Mouse (Mus musculus): ENCODE measurements around the gene Man1b1. TPM values are rescaled to one million over a fixed set of nuclear protein-coding genes. Genes with fewer than 3 reads are reported as not detected.

Man1b1 gene
- polyA plus RNA-seq, 1 experiment, result 0.86 TPM

DNA sequence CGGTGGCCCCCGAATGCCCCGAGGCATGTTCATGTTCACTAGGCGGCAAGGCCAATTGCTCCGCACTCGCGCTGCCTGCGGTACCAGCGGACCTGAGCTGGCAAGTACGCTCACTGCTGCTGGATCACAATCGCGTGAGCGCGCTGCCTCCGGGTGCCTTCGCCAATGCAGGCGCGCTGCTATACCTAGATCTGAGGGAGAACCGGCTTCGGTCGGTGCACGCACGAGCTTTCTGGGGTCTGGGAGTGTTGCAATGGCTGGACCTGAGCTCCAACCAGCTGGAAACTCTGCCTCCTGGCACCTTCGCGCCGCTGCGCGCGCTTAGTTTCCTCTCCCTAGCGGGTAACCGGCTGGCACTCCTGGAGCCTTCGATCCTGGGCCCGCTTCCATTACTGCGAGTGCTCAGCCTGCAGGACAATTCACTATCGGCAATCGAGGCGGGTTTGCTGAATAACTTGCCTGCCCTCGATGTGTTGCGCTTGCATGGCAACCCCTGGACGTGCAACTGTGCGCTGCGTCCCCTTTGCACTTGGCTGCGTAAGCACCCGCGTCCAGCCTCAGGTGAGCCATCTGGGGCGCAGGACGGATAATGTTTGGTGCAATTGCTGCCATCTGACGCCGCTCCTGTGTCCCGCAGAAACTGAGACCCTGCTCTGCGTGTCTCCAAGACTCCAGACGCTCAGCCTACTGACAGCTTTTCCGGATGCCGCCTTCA, 41.9 kb upstream of the Man1b1 start:
- H3K4me1 ChIP-seq (ENCODE audit: control insufficient read depth), result peaks cover 22% of the 10 kb centered on the region
- peaks cover 3% of the 10 kb centered on the region; the same call in 1 of the 2 replicates for H3K9me3 ChIP-seq (ENCODE audit: control insufficient read depth, low read length)
- peaks cover 74% of the 10 kb centered on the region for H3K27me3 ChIP-seq (ENCODE audit: control insufficient read depth)
- H3K36me3 ChIP-seq (ENCODE audit: control insufficient read depth), result peaks cover 11% of the 10 kb centered on the region
- TF ChIP-seq TAL1 (IDR thresholded peaks at IDR 0.05; ENCODE audit: low read length) (no peak), GATA1 (IDR thresholded peaks at IDR 0.05; ENCODE audit: low read length) (no peak)
- H3K4me3 ChIP-seq (replicated peaks), result no peak overlapping the region

- no peak overlapping the region for H3K4me3 ChIP-seq (replicated peaks)
- H3K27me3 ChIP-seq (ENCODE audit: control insufficient read depth), result peaks cover 79% of the 10 kb centered on the region
- peaks cover 22% of the 10 kb centered on the region for H3K4me1 ChIP-seq (ENCODE audit: control insufficient read depth)
- no peak for TF ChIP-seq GATA1 (IDR thresholded peaks at IDR 0.05; ENCODE audit: low read length)
- TF ChIP-seq TAL1 (IDR thresholded peaks at IDR 0.05; ENCODE audit: low read length), result no peak
- peaks cover 6% of the 10 kb centered on the region for H3K36me3 ChIP-seq (ENCODE audit: control insufficient read depth)
- H3K9me3 ChIP-seq (ENCODE audit: control insufficient read depth, low read length), result peaks cover 3% of the 10 kb centered on the region; the same call in 1 of the 2 replicates
Measured at GRCm38 (mm10) chr2:25290816-25291130, 41.4 kb upstream of the Man1b1 start.

GRCm38 (mm10) chr2:25291184-25292053, 40.7 kb upstream of the Man1b1 start:
- H3K27me3 ChIP-seq (ENCODE audit: control insufficient read depth), result peaks cover 85% of the 10 kb centered on the region
- peaks cover 18% of the 10 kb centered on the region for H3K4me1 ChIP-seq (ENCODE audit: control insufficient read depth)
- H3K9me3 ChIP-seq (ENCODE audit: control insufficient read depth, low read length), result peaks cover 3% of the 10 kb centered on the region; the same call in 1 of the 2 replicates
- no peak for TF ChIP-seq GATA1 (IDR thresholded peaks at IDR 0.05; ENCODE audit: low read length)
- TF ChIP-seq TAL1 (IDR thresholded peaks at IDR 0.05; ENCODE audit: low read length), result no peak
- H3K4me3 ChIP-seq (replicated peaks), result no peak overlapping the region
- H3K36me3 ChIP-seq (ENCODE audit: control insufficient read depth), result peaks cover under 1% of the 10 kb centered on the region

- no peak for TF ChIP-seq TAL1 (IDR thresholded peaks at IDR 0.05; ENCODE audit: low read length)
- no peak for TF ChIP-seq GATA1 (IDR thresholded peaks at IDR 0.05; ENCODE audit: low read length)
- Histone ChIP-seq H3K27me3 (ENCODE audit: control insufficient read depth) (peaks cover 92% of the 10 kb centered on the region), H3K36me3 (ENCODE audit: control insufficient read depth) (no peaks in the 10 kb centered on the region), H3K4me3 (replicated peaks) (no peak overlapping the region), H3K9me3 (ENCODE audit: control insufficient read depth, low read length) (peaks cover 3% of the 10 kb centered on the region; the same call in 1 of the 2 replicates), H3K4me1 (ENCODE audit: control insufficient read depth) (peaks cover 11% of the 10 kb centered on the region)
Measured at GRCm38 (mm10) chr2:25292054-25292544, 40.0 kb upstream of the Man1b1 start.

- Histone ChIP-seq H3K27me3 (ENCODE audit: control insufficient read depth) (peaks cover 98% of the 10 kb centered on the region), H3K9me3 (ENCODE audit: control insufficient read depth, low read length) (peaks cover 3% of the 10 kb centered on the region; the same call in 1 of the 2 replicates), H3K4me1 (ENCODE audit: control insufficient read depth) (peaks cover 6% of the 10 kb centered on the region), H3K4me3 (replicated peaks) (no peak overlapping the region), H3K36me3 (ENCODE audit: control insufficient read depth) (no peaks in the 10 kb centered on the region)
- TF ChIP-seq TAL1 (IDR thresholded peaks at IDR 0.05; ENCODE audit: low read length), result no peak
- no peak for TF ChIP-seq GATA1 (IDR thresholded peaks at IDR 0.05; ENCODE audit: low read length)
Measured at GRCm38 (mm10) chr2:25292856-25293255, 39.3 kb upstream of the Man1b1 start.

- Histone ChIP-seq H3K27me3 (ENCODE audit: control insufficient read depth) (peaks cover 90% of the 10 kb centered on the region), H3K9me3 (ENCODE audit: control insufficient read depth, low read length) (peaks cover 3% of the 10 kb centered on the region; the same call in 1 of the 2 replicates)
- TF ChIP-seq TAL1 (IDR thresholded peaks at IDR 0.05; ENCODE audit: low read length) (no peak), GATA1 (IDR thresholded peaks at IDR 0.05; ENCODE audit: low read length) (no peak)
Measured at GRCm38 (mm10) chr2:25293706-25294105, 38.4 kb upstream of the Man1b1 start.

DNA sequence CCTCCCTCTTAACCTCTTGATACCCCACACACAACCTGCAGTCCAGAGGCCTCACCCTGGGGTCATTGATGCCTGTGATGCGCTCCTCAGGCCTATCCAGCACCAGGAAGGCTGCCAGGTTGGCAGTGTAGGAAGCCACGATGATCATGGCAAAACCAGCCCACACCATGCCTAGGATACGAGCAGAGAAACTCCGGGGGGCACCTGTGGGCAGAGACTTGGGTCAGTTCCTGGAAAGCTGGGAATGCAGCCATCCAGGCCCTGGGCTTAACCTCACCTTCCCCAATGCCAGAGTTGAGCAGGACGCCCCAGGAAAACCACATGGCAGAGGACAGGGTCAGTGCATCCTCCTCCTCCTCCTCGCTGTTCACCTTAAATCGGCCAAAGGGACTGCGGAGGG, 35.0 kb upstream of the Man1b1 start:
- Histone ChIP-seq H3K36me3 (ENCODE audit: control insufficient read depth) (no peaks in the 10 kb centered on the region), H3K27me3 (ENCODE audit: control insufficient read depth) (peaks cover 60% of the 10 kb centered on the region), H3K4me1 (ENCODE audit: control insufficient read depth) (no peaks in the 10 kb centered on the region; the same call in none of the 2 replicates), H3K9me3 (ENCODE audit: control insufficient read depth, low read length) (no peaks in the 10 kb centered on the region), H3K4me3 (replicated peaks) (no peak overlapping the region)
- no peak for TF ChIP-seq GATA1 (IDR thresholded peaks at IDR 0.05; ENCODE audit: low read length)
- TF ChIP-seq TAL1 (IDR thresholded peaks at IDR 0.05; ENCODE audit: low read length), result no peak

More at GRCm38 (mm10) chr2:25293706-25294105, 38.4 kb upstream of the Man1b1 start:
- peaks cover 3% of the 10 kb centered on the region for H3K4me1 ChIP-seq (ENCODE audit: control insufficient read depth)
- no peak overlapping the region for H3K4me3 ChIP-seq (replicated peaks)
- no peaks in the 10 kb centered on the region for H3K36me3 ChIP-seq (ENCODE audit: control insufficient read depth)

- no peaks in the 10 kb centered on the region for H3K9me3 ChIP-seq (ENCODE audit: control insufficient read depth, low read length)
- no peak for TF ChIP-seq TAL1 (IDR thresholded peaks at IDR 0.05; ENCODE audit: low read length)
- no peak for TF ChIP-seq GATA1 (IDR thresholded peaks at IDR 0.05; ENCODE audit: low read length)
- H3K36me3 ChIP-seq (ENCODE audit: control insufficient read depth), result no peaks in the 10 kb centered on the region
- no peaks in the 10 kb centered on the region for H3K4me1 ChIP-seq (ENCODE audit: control insufficient read depth)
- H3K27me3 ChIP-seq (ENCODE audit: control insufficient read depth), result peaks cover 55% of the 10 kb centered on the region
- no peak overlapping the region for H3K4me3 ChIP-seq (replicated peaks)
Measured at GRCm38 (mm10) chr2:25298046-25298445, 34.1 kb upstream of the Man1b1 start.

DNA sequence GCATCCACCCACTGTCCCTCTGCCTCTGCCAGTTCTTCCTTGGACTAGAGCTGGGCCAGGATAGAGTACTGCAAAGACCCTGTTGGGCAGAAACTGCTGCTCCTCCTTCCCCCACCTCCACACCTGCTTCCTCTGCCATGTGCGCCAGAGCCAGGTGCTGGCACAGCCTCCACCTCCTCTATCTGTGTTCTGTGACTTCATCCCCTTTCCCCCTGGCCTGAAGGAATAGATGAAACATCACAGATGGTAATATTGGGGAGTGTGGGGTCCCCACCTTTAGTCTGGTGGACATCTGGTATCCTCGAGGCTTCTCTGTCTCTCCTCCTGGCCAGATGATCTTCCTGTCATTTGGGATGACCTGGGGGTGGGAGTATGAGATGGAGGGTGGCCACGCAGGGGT, 28.7 kb upstream of the Man1b1 start:
- Histone ChIP-seq H3K36me3 (ENCODE audit: control insufficient read depth) (no peaks in the 10 kb centered on the region), H3K4me1 (ENCODE audit: control insufficient read depth) (peaks cover 9% of the 10 kb centered on the region), H3K27me3 (ENCODE audit: control insufficient read depth) (peaks cover 60% of the 10 kb centered on the region), H3K4me3 (replicated peaks) (no peak overlapping the region), H3K9me3 (ENCODE audit: control insufficient read depth, low read length) (no peaks in the 10 kb centered on the region)
- TF ChIP-seq TAL1 (IDR thresholded peaks at IDR 0.05; ENCODE audit: low read length), result no peak
- no peak for TF ChIP-seq GATA1 (IDR thresholded peaks at IDR 0.05; ENCODE audit: low read length)
